Mouse (Mus musculus) adrenal gland, postnatal 10 days (tissue): Measurements from ENCODE around the gene Notch2. TPM values are rescaled to one million over a fixed set of nuclear protein-coding genes. Genes with fewer than 3 reads are reported as not detected.
"Not testable (repeated sequence)": the region's sequence is repeated elsewhere in the genome, so short reads cannot be mapped to it uniquely, and the experiment has no call there.

Experiments used
- DNase-seq: peaks from one replicate; pipeline ENCODE4 v3.0.0; 2021; ENCODE audit warnings: mixed read lengths
- total RNA-seq, 2 experiments: library from RNA; stranded (reverse); gene quantifications; 2 replicates each; pipeline ENCODE4 v1.2.3; 2021

Gene Notch2
- total RNA-seq, 2 experiments from 2014 or later: 37.0 to 48.5 TPM

GRCm38 (mm10) chr3:98031104-98031503 lies 17.8 kb downstream of the Notch2 start:
- no peak for DNase-seq

GRCm38 (mm10) chr3:98032191-98032590 lies 18.9 kb downstream of the Notch2 start:
- DNase-seq: no peak

GRCm38 (mm10) chr3:98032944-98033343 lies 19.6 kb downstream of the Notch2 start:
- no peak for DNase-seq

- no peak for DNase-seq
Observed at GRCm38 (mm10) chr3:98034622-98035593, 21.6 kb downstream of the Notch2 start.

GRCm38 (mm10) chr3:98036161-98036560 lies 22.8 kb downstream of the Notch2 start:
- no peak for DNase-seq

- no peak for DNase-seq
Observed at GRCm38 (mm10) chr3:98037151-98037550, 23.8 kb downstream of the Notch2 start.

GRCm38 (mm10) chr3:98038658-98039057 lies 25.3 kb downstream of the Notch2 start:
- no peak for DNase-seq

GRCm38 (mm10) chr3:98039223-98039622 lies 25.9 kb downstream of the Notch2 start:
- DNase-seq: no peak

- DNase-seq: no peak
Observed at GRCm38 (mm10) chr3:98039666-98040456, 26.5 kb downstream of the Notch2 start.

GRCm38 (mm10) chr3:98040836-98041235 lies 27.5 kb downstream of the Notch2 start:
- no peak for DNase-seq

- peak; percentile 71 for DNase-seq
Observed at GRCm38 (mm10) chr3:98042301-98042700, 29.0 kb downstream of the Notch2 start.

- DNase-seq: peak; percentile 67
Observed at GRCm38 (mm10) chr3:98042955-98043456, 29.7 kb downstream of the Notch2 start.

- no peak for DNase-seq
Observed at GRCm38 (mm10) chr3:98043669-98044068, 30.3 kb downstream of the Notch2 start.

GRCm38 (mm10) chr3:98044768-98045368 lies 31.5 kb downstream of the Notch2 start:
- no peak for DNase-seq

GRCm38 (mm10) chr3:98045465-98046148 lies 32.3 kb downstream of the Notch2 start:
- no peak for DNase-seq

- DNase-seq: no peak
Observed at GRCm38 (mm10) chr3:98046305-98046704, 33.0 kb downstream of the Notch2 start.

- DNase-seq: no peak
Observed at GRCm38 (mm10) chr3:98049671-98050070, 36.3 kb downstream of the Notch2 start.

- not testable (repeated sequence) for DNase-seq
Observed at GRCm38 (mm10) chr3:98050086-98050485, 36.8 kb downstream of the Notch2 start.

- no peak for DNase-seq
Observed at GRCm38 (mm10) chr3:98050492-98051406, 37.4 kb downstream of the Notch2 start.

GRCm38 (mm10) chr3:98051407-98051968 lies 38.2 kb downstream of the Notch2 start:
- no peak for DNase-seq
